ENCODE assay signal across 8 mouse cellular contexts in genomic region chr4:116464126-116464981, GRCm38 (mm10). TPM values are rescaled to one million over a fixed set of nuclear protein-coding genes. Genes with fewer than 3 reads are reported as not detected.
DNase-seq lines count a peak whose midpoint lies in the region; ATAC-seq and TF ChIP-seq lines count a peak whose summit lies in the region.

TSS of gene Mast2 (minus strand) at chr4:116464183.

- peak; percentile 86 for DNase-seq in 416B (ENCODE audit: low read depth)
- peak; percentile 85 to 86 for DNase-seq in heart, adult 9 months (ENCODE audit: low spot score in 2 of 2)
- DNase-seq in monocyte, adult 2 months (ENCODE audit: low read depth in 1 of 2, low spot score in 2 of 2), result peak; percentile 14 to 33
- DNase-seq in spleen, postnatal 36 days (ENCODE audit: low spot score in 2 of 2), result peak; percentile 78 to 80

- peak within 1 kb of the TSS; percentile 85 for H3K4me3 ChIP-seq in bone marrow, adult 2 months (replicated peaks; ENCODE audit: control insufficient read depth, low read depth, low read length)
- H3K4me3 ChIP-seq in embryonic facial prominence, embryonic 15.5 days (replicated peaks), result peak within 1 kb of the TSS; percentile 82
- peak within 1 kb of the TSS; percentile 98 for H3K4me3 ChIP-seq in kidney, embryonic 14.5 days (ENCODE audit: low read length)
- peak within 1 kb of the TSS; percentile 83 for H3K4me3 ChIP-seq in limb, embryonic 15.5 days

- H3K4me1 ChIP-seq in bone marrow, adult 2 months (ENCODE audit: control insufficient read depth, insufficient read depth, low read length), result no peaks in the 10 kb centered on the region
- H3K4me1 ChIP-seq in embryonic facial prominence, embryonic 15.5 days, result peaks cover 8% of the 10 kb centered on the region
- peaks cover 13% of the 10 kb centered on the region for H3K4me1 ChIP-seq in kidney, embryonic 14.5 days (ENCODE audit: control insufficient read depth, insufficient read depth, low read length)
- H3K4me1 ChIP-seq in limb, embryonic 15.5 days, result peaks cover 18% of the 10 kb centered on the region

- WGBS in bone marrow, adult 2 months, result 14% methylated on average over 67 of the region's 68 CpGs
- 3% methylated on average over 43 of the region's 68 CpGs for WGBS in embryonic facial prominence, embryonic 15.5 days
- WGBS in kidney, embryonic 14.5 days, result 2% methylated on average over 64 of the region's 68 CpGs
- WGBS in limb, embryonic 15.5 days, result 4% methylated on average over 59 of the region's 68 CpGs

- H3K9me3 ChIP-seq in embryonic facial prominence, embryonic 15.5 days (replicated peaks), result no peaks in the 10 kb centered on the region
- H3K9me3 ChIP-seq in kidney, embryonic 14.5 days (ENCODE audit: control insufficient read depth, low read length), result 0 out of 2 replicates have a peak, but pooled peaks cover 4% of the 10 kb centered on the region
- no peaks in the 10 kb centered on the region for H3K9me3 ChIP-seq in limb, embryonic 15.5 days

- peak; percentile 91 for ATAC-seq in embryonic facial prominence, embryonic 15.5 days (ENCODE audit: insufficient number of reproducible peaks, low FRiP score, low TSS enrichment, low read depth)
- peak; percentile 91 for ATAC-seq in kidney, embryonic 14.5 days (ENCODE audit: low FRiP score, low TSS enrichment)
- peak; percentile 84 for ATAC-seq in limb, embryonic 15.5 days (ENCODE audit: insufficient number of reproducible peaks, low FRiP score, low TSS enrichment, low read depth)

- peak; percentile 29; the same call in 1 of the 2 replicates for TF ChIP-seq POLR2A in bone marrow, adult 2 months (IDR thresholded peaks at IDR 0.05; ENCODE audit: borderline replicate concordance, control insufficient read depth, low read depth, low read length)

- H3K27me3 ChIP-seq in embryonic facial prominence, embryonic 15.5 days, result no peaks in the 10 kb centered on the region
- no peaks in the 10 kb centered on the region for H3K27me3 ChIP-seq in kidney, embryonic 14.5 days (ENCODE audit: control insufficient read depth, insufficient read depth, low read length)
- H3K27me3 ChIP-seq in limb, embryonic 15.5 days, result no peaks in the 10 kb centered on the region

- TF ChIP-seq CTCF in bone marrow, adult 2 months (IDR thresholded peaks at IDR 0.05; ENCODE audit: control insufficient read depth, insufficient read depth, low read length), result no peak

- H3K4me2 ChIP-seq in embryonic facial prominence, embryonic 15.5 days (replicated peaks), result peak within 1 kb of the TSS; percentile 61
- H3K4me2 ChIP-seq in kidney, embryonic 14.5 days (replicated peaks; ENCODE audit: low read depth, low read length), result peak within 1 kb of the TSS; percentile 69
- H3K4me2 ChIP-seq in limb, embryonic 15.5 days, result peak within 1 kb of the TSS; percentile 57

- no peaks in the 10 kb centered on the region for H3K36me3 ChIP-seq in embryonic facial prominence, embryonic 15.5 days
- H3K36me3 ChIP-seq in kidney, embryonic 14.5 days (ENCODE audit: control insufficient read depth, insufficient read depth, low read length), result no peaks in the 10 kb centered on the region
- H3K36me3 ChIP-seq in limb, embryonic 15.5 days, result no peaks in the 10 kb centered on the region

- H3K27ac ChIP-seq in bone marrow, adult 2 months (ENCODE audit: control insufficient read depth, insufficient read depth, low read depth, low read length, poor library complexity), result peak within 1 kb of the TSS; percentile 85
- H3K27ac ChIP-seq in embryonic facial prominence, embryonic 15.5 days (replicated peaks), result peak within 1 kb of the TSS; percentile 85
- peak within 1 kb of the TSS; percentile 89 for H3K27ac ChIP-seq in kidney, embryonic 14.5 days (ENCODE audit: low read depth, low read length)
- H3K27ac ChIP-seq in limb, embryonic 15.5 days, result peak within 1 kb of the TSS; percentile 91

- H3K9ac ChIP-seq in embryonic facial prominence, embryonic 15.5 days, result peak within 1 kb of the TSS; percentile 83
- H3K9ac ChIP-seq in kidney, embryonic 14.5 days (ENCODE audit: low read depth, low read length), result peak within 1 kb of the TSS; percentile 93
- peak within 1 kb of the TSS; percentile 85 for H3K9ac ChIP-seq in limb, embryonic 15.5 days

RNA-seq across cellular contexts. Expression of gene Mast2, which starts in this region (rescaled TPM):
- polyA plus RNA-seq in bone marrow, adult 2 months (2011; ENCODE audit: insufficient read depth, insufficient read length, low replicate concordance, missing spikeins), result 21.5 and 30.8 TPM in 2 replicates
- 16.1 and 17.9 TPM in 2 replicates for polyA plus RNA-seq in embryonic facial prominence, embryonic 15.5 days (2015; fragmentation: Nextera tagmentation; extraction: Ambion mirVana)
- 17.6 and 25.7 TPM in 2 replicates for polyA plus RNA-seq in kidney, embryonic 14.5 days (2014; fragmentation: Nextera tagmentation; extraction: Ambion mirVana)
- 12.1 and 12.3 TPM in 2 replicates for polyA plus RNA-seq in limb, embryonic 15.5 days (2015; fragmentation: Nextera tagmentation; extraction: Ambion mirVana)

Comparison
In these comparisons a context has a peak if more than half of its experiments do, and no peak if none do; other contexts are left out.
1. Peak in every context shown above with its lines: DNase-seq, ATAC-seq, H3K4me3 ChIP-seq and H3K27ac ChIP-seq.
2. DNase-seq: peak in every context shown above with its lines; median percentile 86 in 416B; 86 in heart, adult 9 months; 79 in spleen, postnatal 36 days; 24 in monocyte, adult 2 months.